Mouse (Mus musculus) hindbrain, embryonic 16.5 days (tissue): ENCODE results near the gene Usp13. TPM values are rescaled to one million over a fixed set of nuclear protein-coding genes. Genes with fewer than 3 reads are reported as not detected.

Experiments used
- ATAC-seq: fragments of 200-750 bp; cut with Nextera tagmentation; 2 replicates; pipeline ENCODE4 v1.8.0; 2017; ENCODE audit warnings: moderate TSS enrichment, moderate library complexity
- H3K27ac ChIP-seq: fragments of 300-500 bp; sonication (generic); 2 replicates; pipeline ENCODE4 v1.5.1; 2014; ENCODE audit warnings: low read depth, mild to moderate bottlenecking, control low read depth, low read length, moderate library complexity
- H3K27me3 ChIP-seq: fragments of 300-500 bp; sonication (generic); replicated peaks from 2 replicates; pipeline ENCODE4 v1.6.1; 2014; ENCODE audit warnings: low read length; ENCODE audit not compliant: control insufficient read depth, insufficient read depth
- H3K36me3 ChIP-seq: fragments of 300-500 bp; sonication (generic); 2 replicates; pipeline ENCODE4 v1.6.1; 2014; ENCODE audit warnings: mild to moderate bottlenecking, low read length, moderate library complexity, mixed read lengths; ENCODE audit not compliant: control insufficient read depth, insufficient read depth
- H3K4me1 ChIP-seq: fragments of 300-500 bp; sonication (generic); 2 replicates; pipeline ENCODE4 v1.6.1; 2014; ENCODE audit warnings: low read depth, low read length; ENCODE audit not compliant: control insufficient read depth, insufficient read depth
- H3K4me2 ChIP-seq: fragments of 300-500 bp; sonication (generic); 2 replicates; pipeline ENCODE4 v1.6.1; 2014; ENCODE audit warnings: mild to moderate bottlenecking, low read length, control low read depth, moderate library complexity
- H3K4me3 ChIP-seq: fragments of 300-500 bp; sonication (generic); 2 replicates; pipeline ENCODE4 v1.5.1; 2014; ENCODE audit warnings: mild to moderate bottlenecking, low read length, control low read depth, moderate library complexity
- H3K9ac ChIP-seq: fragments of 300-500 bp; sonication (generic); 2 replicates; pipeline ENCODE4 v1.6.1; 2014; ENCODE audit warnings: low read depth, mild to moderate bottlenecking, control low read depth, low read length, moderate library complexity
- H3K9me3 ChIP-seq: fragments of 300-500 bp; sonication (generic); 2 replicates; pipeline ENCODE4 v1.6.1; 2014; ENCODE audit warnings: mild to moderate bottlenecking, low read length, moderate library complexity; ENCODE audit not compliant: control insufficient read depth
- WGBS: fragments of 180-500 bp; shearing (Covaris S2); extraction: QIAGEN DNeasy Blood & Tissue Kit; methylation state at CpG from one replicate; pipeline ENCODE4 v1.1.7; 2014; 5-methylcytosine and 5-hydroxymethylcytosine counted together
- polyA plus RNA-seq: library from polyadenylated mRNA; unstranded; fragments of >200 nt; fragmentation: Nextera tagmentation; extraction: Ambion mirVana; gene quantifications from 2 replicates; pipeline ENCODE4 v1.2.1, GENCODE M21; 2015

Gene Usp13
- polyA plus RNA-seq = 18.1 and 19.4 TPM in 2 replicates

- Histone ChIP-seq H3K9ac (peak within 1 kb of the TSS; percentile 94), H3K36me3 (no peaks in the 10 kb centered on the region), H3K4me3 (peak within 1 kb of the TSS; percentile 95), H3K27ac (peak within 1 kb of the TSS; percentile 93), H3K4me1 (peaks cover 9% of the 10 kb centered on the region), H3K9me3 (no peaks in the 10 kb centered on the region), H3K27me3 (no peaks in the 10 kb centered on the region), H3K4me2 (peak within 1 kb of the TSS; percentile 64)
- peak; percentile 89 for ATAC-seq
- WGBS = under 1% methylated on average over 77 of the region's 84 CpGs
Measured at GRCm38 (mm10) chr3:32817357-32818326, at the start of gene Usp13. Gene Usp13, plus strand, starts transcription at chr3:32817546.

GRCm38 (mm10) chr3:32770781-32771180 is 46.6 kb upstream of the Usp13 start:
- no peaks in the 10 kb centered on the region for H3K9me3 ChIP-seq
- no peak overlapping the region for H3K27ac ChIP-seq
- 90% methylated on average over 2 of the region's 2 CpGs for WGBS
- H3K4me3 ChIP-seq = no peak overlapping the region
- no peak overlapping the region for H3K4me2 ChIP-seq
- no peaks in the 10 kb centered on the region for H3K4me1 ChIP-seq
- H3K9ac ChIP-seq = no peak overlapping the region
- H3K27me3 ChIP-seq = no peaks in the 10 kb centered on the region
- ATAC-seq = no peak
- no peaks in the 10 kb centered on the region for H3K36me3 ChIP-seq

- Histone ChIP-seq H3K27me3 (no peaks in the 10 kb centered on the region), H3K4me2 (peak overlapping the region; percentile 64), H3K4me1 (peaks cover 9% of the 10 kb centered on the region), H3K9ac (peak overlapping the region; percentile 94), H3K36me3 (no peaks in the 10 kb centered on the region), H3K9me3 (no peaks in the 10 kb centered on the region), H3K27ac (peak overlapping the region; percentile 93), H3K4me3 (peak overlapping the region; percentile 95)
- WGBS = 4% methylated on average over 9 of the region's 9 CpGs
- ATAC-seq = peak; percentile 59
Measured at GRCm38 (mm10) chr3:32817001-32817356, 367 bp upstream of the Usp13 start.

- Histone ChIP-seq H3K27me3 (no peaks in the 10 kb centered on the region), H3K4me1 (peaks cover 9% of the 10 kb centered on the region), H3K27ac (no peak overlapping the region; the same call in 1 of the 2 replicates), H3K4me3 (peak overlapping the region; percentile 95), H3K36me3 (no peaks in the 10 kb centered on the region), H3K9ac (peak overlapping the region; percentile 94), H3K4me2 (peak overlapping the region; percentile 64), H3K9me3 (no peaks in the 10 kb centered on the region)
- peak; percentile 22 for ATAC-seq
- WGBS = 6% methylated on average over 12 of the region's 12 CpGs
Measured at GRCm38 (mm10) chr3:32818327-32818900, 1.1 kb downstream of the Usp13 start.

GRCm38 (mm10) chr3:32822620-32823019 is 5.3 kb downstream of the Usp13 start:
- no peaks in the 10 kb centered on the region for H3K27me3 ChIP-seq
- ATAC-seq = no peak
- H3K4me2 ChIP-seq = no peak overlapping the region
- H3K9ac ChIP-seq = no peak overlapping the region
- 57% methylated on average over 3 of the region's 3 CpGs for WGBS
- H3K4me1 ChIP-seq = peaks cover 9% of the 10 kb centered on the region
- H3K36me3 ChIP-seq = no peaks in the 10 kb centered on the region
- H3K4me3 ChIP-seq = no peak overlapping the region
- H3K9me3 ChIP-seq = no peaks in the 10 kb centered on the region
- H3K27ac ChIP-seq = no peak overlapping the region

- no peaks in the 10 kb centered on the region for H3K27me3 ChIP-seq
- no peak overlapping the region for H3K4me3 ChIP-seq
- H3K4me1 ChIP-seq = no peaks in the 10 kb centered on the region; the same call in 1 of the 2 replicates
- no peak for ATAC-seq
- WGBS = 95% methylated on average over 5 of the region's 5 CpGs
- H3K9me3 ChIP-seq = no peaks in the 10 kb centered on the region
- H3K36me3 ChIP-seq = no peaks in the 10 kb centered on the region
- no peak overlapping the region for H3K4me2 ChIP-seq
- H3K27ac ChIP-seq = no peak overlapping the region
- H3K9ac ChIP-seq = no peak overlapping the region
Measured at GRCm38 (mm10) chr3:32824923-32825322, 7.6 kb downstream of the Usp13 start.

GRCm38 (mm10) chr3:32825964-32826479 is 8.7 kb downstream of the Usp13 start:
- Histone ChIP-seq H3K9ac (no peak overlapping the region), H3K4me3 (no peak overlapping the region), H3K4me2 (no peak overlapping the region), H3K27ac (no peak overlapping the region), H3K36me3 (no peaks in the 10 kb centered on the region), H3K4me1 (no peaks in the 10 kb centered on the region; the same call in 1 of the 2 replicates), H3K9me3 (no peaks in the 10 kb centered on the region), H3K27me3 (no peaks in the 10 kb centered on the region)
- ATAC-seq = no peak
- WGBS = 83% methylated on average over 3 of the region's 3 CpGs

- Histone ChIP-seq H3K36me3 (no peaks in the 10 kb centered on the region), H3K9me3 (no peaks in the 10 kb centered on the region), H3K4me1 (no peaks in the 10 kb centered on the region; the same call in 1 of the 2 replicates), H3K9ac (no peak overlapping the region), H3K27ac (no peak overlapping the region), H3K4me2 (no peak overlapping the region), H3K27me3 (no peaks in the 10 kb centered on the region), H3K4me3 (no peak overlapping the region)
- 61% methylated on average over 6 of the region's 6 CpGs for WGBS
- ATAC-seq = peak; percentile 76
Measured at GRCm38 (mm10) chr3:32826701-32827100, 9.4 kb downstream of the Usp13 start.

GRCm38 (mm10) chr3:32833871-32834270 is 16.5 kb downstream of the Usp13 start:
- H3K27me3 ChIP-seq = no peaks in the 10 kb centered on the region
- H3K27ac ChIP-seq = no peak overlapping the region
- H3K9me3 ChIP-seq = no peaks in the 10 kb centered on the region
- H3K36me3 ChIP-seq = 0 out of 2 replicates have a peak, but pooled peaks cover 3% of the 10 kb centered on the region
- no peak overlapping the region for H3K9ac ChIP-seq
- 51% methylated on average over 2 of the region's 2 CpGs for WGBS
- H3K4me1 ChIP-seq = no peaks in the 10 kb centered on the region
- H3K4me3 ChIP-seq = no peak overlapping the region
- ATAC-seq = no peak
- no peak overlapping the region for H3K4me2 ChIP-seq
